Mouse (Mus musculus): ENCODE data around the gene Znrf4. TPM values are rescaled to one million over a fixed set of nuclear protein-coding genes. Genes with fewer than 3 reads are reported as not detected.

Znrf4 gene
- polyA plus RNA-seq, 1 experiment: not detected

DNA sequence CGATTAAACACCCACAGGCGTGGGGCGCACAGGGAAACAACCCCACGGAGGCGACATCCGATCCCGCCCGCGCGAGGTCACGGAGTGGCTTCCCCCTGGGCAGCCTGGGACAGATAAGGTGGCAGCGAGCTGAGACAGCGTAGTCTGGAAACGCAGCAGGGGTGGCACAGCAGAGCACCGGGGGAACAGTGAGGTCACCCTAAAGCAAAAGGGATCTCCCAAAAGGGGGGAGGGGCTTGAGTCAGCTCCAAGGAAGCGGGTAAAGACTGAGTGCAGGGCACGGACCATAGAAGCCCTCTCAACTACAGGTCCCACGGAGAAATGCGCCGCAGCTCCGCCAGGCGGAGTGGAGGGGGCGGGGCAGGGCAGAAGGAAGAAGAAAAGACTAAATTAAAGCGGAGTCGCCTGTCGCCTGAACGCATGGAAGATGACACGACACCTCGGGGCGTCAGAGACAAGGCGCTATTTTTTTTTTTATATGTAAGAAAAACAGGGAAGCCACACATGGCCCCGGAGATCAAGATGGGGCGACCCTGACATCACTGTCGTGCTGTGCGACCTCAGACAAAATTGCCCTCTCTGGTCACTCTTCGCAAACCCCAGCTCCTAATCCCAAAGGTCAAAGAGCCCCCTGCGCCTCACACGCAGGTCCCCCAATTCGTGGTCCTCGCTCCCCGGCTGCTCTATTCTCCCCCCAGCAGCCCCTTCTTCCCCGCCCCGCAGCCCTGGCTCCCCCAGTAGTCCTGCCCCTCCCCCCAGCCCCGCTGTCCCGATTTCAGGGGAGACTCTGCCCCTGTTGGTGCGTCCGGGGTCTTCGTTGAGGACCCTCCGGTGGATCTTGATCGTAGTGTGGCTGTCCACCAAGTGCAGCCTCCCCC is 39.3 kb downstream of the Znrf4 start:
- peak overlapping the region; percentile 66 for H3K4me3 ChIP-seq (ENCODE audit: low read depth, low read length)
- H3K27ac ChIP-seq (ENCODE audit: insufficient read depth, low read depth, low read length): no peak overlapping the region
- H3K4me1 ChIP-seq (ENCODE audit: control insufficient read depth, insufficient read depth, insufficient read length, low read length): peaks cover 26% of the 10 kb centered on the region
- H3K36me3 ChIP-seq (ENCODE audit: control insufficient read depth, insufficient read depth, low read length): no peaks in the 10 kb centered on the region
- TF ChIP-seq CTCF (IDR thresholded peaks at IDR 0.05; ENCODE audit: extremely low read depth, insufficient read length, insufficient replicate concordance, low read depth, low read length) (peak; percentile 23; the same call in 1 of the 2 replicates), POLR2A (IDR thresholded peaks at IDR 0.05; ENCODE audit: low read depth, low read length) (no peak)
- peaks cover 57% of the 10 kb centered on the region for H3K27me3 ChIP-seq (ENCODE audit: control insufficient read depth, insufficient read depth, low read length)
- WGBS: 2% methylated on average over 50 of the region's 50 CpGs

GRCm38 (mm10) chr17:56472121-56472520 is 40.1 kb downstream of the Znrf4 start:
- 18% methylated on average over 16 of the region's 16 CpGs for WGBS
- peaks cover 26% of the 10 kb centered on the region for H3K4me1 ChIP-seq (ENCODE audit: control insufficient read depth, insufficient read depth, insufficient read length, low read length)
- H3K4me3 ChIP-seq (ENCODE audit: low read depth, low read length): peak overlapping the region; percentile 66
- TF ChIP-seq POLR2A (IDR thresholded peaks at IDR 0.05; ENCODE audit: low read depth, low read length) (no peak), CTCF (IDR thresholded peaks at IDR 0.05; ENCODE audit: extremely low read depth, insufficient read length, insufficient replicate concordance, low read depth, low read length) (no peak)
- peaks cover 53% of the 10 kb centered on the region for H3K27me3 ChIP-seq (ENCODE audit: control insufficient read depth, insufficient read depth, low read length)
- H3K27ac ChIP-seq (ENCODE audit: insufficient read depth, low read depth, low read length): no peak overlapping the region
- H3K36me3 ChIP-seq (ENCODE audit: control insufficient read depth, insufficient read depth, low read length): no peaks in the 10 kb centered on the region

DNA sequence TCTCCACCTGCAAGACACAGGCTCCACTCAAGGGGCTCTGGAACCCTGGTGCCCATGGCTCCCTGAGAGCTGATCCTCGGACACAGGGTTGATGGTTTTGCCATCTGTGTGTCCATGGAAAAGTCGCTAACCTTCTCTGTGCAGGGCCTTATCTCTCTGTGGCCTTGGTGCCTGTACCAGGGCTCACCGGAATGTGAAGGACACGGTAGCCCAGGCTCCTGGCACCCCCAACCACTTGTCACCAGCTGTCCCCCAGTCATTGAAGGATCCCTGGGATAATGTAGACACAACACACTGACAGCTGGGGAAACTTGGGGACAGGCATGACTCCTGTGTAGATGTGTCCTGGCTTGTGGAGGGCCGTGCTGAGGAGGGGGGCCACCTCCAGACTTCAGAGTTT is 41.1 kb downstream of the Znrf4 start:
- Histone ChIP-seq H3K27me3 (ENCODE audit: control insufficient read depth, insufficient read depth, low read length) (peaks cover 46% of the 10 kb centered on the region), H3K36me3 (ENCODE audit: control insufficient read depth, insufficient read depth, low read length) (no peaks in the 10 kb centered on the region), H3K27ac (ENCODE audit: insufficient read depth, low read depth, low read length) (no peak overlapping the region), H3K4me1 (ENCODE audit: control insufficient read depth, insufficient read depth, insufficient read length, low read length) (peaks cover 26% of the 10 kb centered on the region), H3K4me3 (ENCODE audit: low read depth, low read length) (no peak overlapping the region)
- WGBS: 71% methylated on average over 5 of the region's 5 CpGs
- TF ChIP-seq POLR2A (IDR thresholded peaks at IDR 0.05; ENCODE audit: low read depth, low read length): no peak
- no peak for TF ChIP-seq CTCF (IDR thresholded peaks at IDR 0.05; ENCODE audit: extremely low read depth, insufficient read length, insufficient replicate concordance, low read depth, low read length)

- TF ChIP-seq POLR2A (IDR thresholded peaks at IDR 0.05; ENCODE audit: low read depth, low read length): no peak
- TF ChIP-seq CTCF (IDR thresholded peaks at IDR 0.05; ENCODE audit: extremely low read depth, insufficient read length, insufficient replicate concordance, low read depth, low read length): no peak
- WGBS: 24% methylated on average over 10 of the region's 10 CpGs
- Histone ChIP-seq H3K27ac (ENCODE audit: insufficient read depth, low read depth, low read length) (no peak overlapping the region), H3K36me3 (ENCODE audit: control insufficient read depth, insufficient read depth, low read length) (no peaks in the 10 kb centered on the region), H3K27me3 (ENCODE audit: control insufficient read depth, insufficient read depth, low read length) (peaks cover 40% of the 10 kb centered on the region), H3K4me1 (ENCODE audit: control insufficient read depth, insufficient read depth, insufficient read length, low read length) (peaks cover 22% of the 10 kb centered on the region), H3K4me3 (ENCODE audit: low read depth, low read length) (no peak overlapping the region)
These were observed 41.7 kb downstream of the Znrf4 start for GRCm38 (mm10) chr17:56470571-56470970.

- WGBS: 21% methylated on average over 26 of the region's 26 CpGs
- Histone ChIP-seq H3K27ac (ENCODE audit: insufficient read depth, low read depth, low read length) (no peak overlapping the region), H3K4me3 (ENCODE audit: low read depth, low read length) (peak overlapping the region; percentile 16; the same call in 1 of the 2 replicates), H3K27me3 (ENCODE audit: control insufficient read depth, insufficient read depth, low read length) (peaks cover 35% of the 10 kb centered on the region), H3K4me1 (ENCODE audit: control insufficient read depth, insufficient read depth, insufficient read length, low read length) (peaks cover 18% of the 10 kb centered on the region), H3K36me3 (ENCODE audit: control insufficient read depth, insufficient read depth, low read length) (no peaks in the 10 kb centered on the region)
- no peak for TF ChIP-seq CTCF (IDR thresholded peaks at IDR 0.05; ENCODE audit: extremely low read depth, insufficient read length, insufficient replicate concordance, low read depth, low read length)
These were observed 42.2 kb downstream of the Znrf4 start for GRCm38 (mm10) chr17:56470001-56470436.

DNA sequence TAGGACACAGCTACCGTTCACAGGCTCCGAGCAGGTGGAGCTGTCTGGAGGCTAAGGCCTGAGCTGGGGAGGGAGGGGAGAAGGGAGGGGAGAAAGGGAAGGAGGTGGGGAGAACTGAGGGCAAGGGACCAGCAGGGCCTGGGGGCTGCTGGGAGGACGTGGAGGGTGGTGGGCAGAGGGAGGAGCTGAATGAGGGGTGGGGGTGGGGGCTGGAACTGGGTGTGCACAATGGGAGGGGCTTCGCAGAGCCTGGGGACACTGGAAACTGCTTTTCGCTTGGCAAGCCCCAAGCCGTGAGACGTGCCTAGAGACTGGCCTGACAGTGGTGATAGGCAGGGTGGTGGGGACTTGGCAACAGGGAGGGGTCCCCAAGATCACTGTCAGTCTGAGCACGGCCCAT is 43.0 kb downstream of the Znrf4 start:
- H3K27me3 ChIP-seq (ENCODE audit: control insufficient read depth, insufficient read depth, low read length): peaks cover 27% of the 10 kb centered on the region
- no peak overlapping the region for H3K27ac ChIP-seq (ENCODE audit: insufficient read depth, low read depth, low read length)
- no peak for TF ChIP-seq POLR2A (IDR thresholded peaks at IDR 0.05; ENCODE audit: low read depth, low read length)
- 0 out of 2 replicates have a peak overlapping the region, but pooled peaks have one; percentile 2 for H3K4me3 ChIP-seq (ENCODE audit: low read depth, low read length)
- H3K4me1 ChIP-seq (ENCODE audit: control insufficient read depth, insufficient read depth, insufficient read length, low read length): peaks cover 21% of the 10 kb centered on the region
- no peaks in the 10 kb centered on the region for H3K36me3 ChIP-seq (ENCODE audit: control insufficient read depth, insufficient read depth, low read length)
- 58% methylated on average over 8 of the region's 8 CpGs for WGBS

DNA sequence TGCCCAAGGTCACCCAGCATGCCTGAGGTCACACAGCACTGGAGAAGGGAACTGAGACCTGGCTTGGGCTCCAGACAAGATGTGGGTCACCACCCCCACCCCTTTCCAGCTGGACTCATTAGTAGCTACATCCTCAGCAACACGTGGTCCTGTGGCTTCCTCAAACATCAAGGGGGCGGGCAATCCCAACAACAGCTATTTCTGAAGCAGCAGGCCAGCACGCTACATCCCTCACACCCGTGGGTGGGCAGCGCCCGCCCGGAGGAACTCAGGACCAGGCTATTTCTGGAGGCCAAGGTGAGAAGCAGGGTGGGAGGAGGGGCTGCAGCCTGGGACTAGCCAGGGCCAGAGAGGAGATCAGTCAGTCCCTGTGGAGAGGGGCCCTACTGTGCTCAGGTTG is 43.4 kb downstream of the Znrf4 start:
- H3K4me1 ChIP-seq (ENCODE audit: control insufficient read depth, insufficient read depth, insufficient read length, low read length): peaks cover 17% of the 10 kb centered on the region
- H3K36me3 ChIP-seq (ENCODE audit: control insufficient read depth, insufficient read depth, low read length): no peaks in the 10 kb centered on the region
- 63% methylated on average over 7 of the region's 7 CpGs for WGBS
- no peak overlapping the region for H3K27ac ChIP-seq (ENCODE audit: insufficient read depth, low read depth, low read length)
- peaks cover 23% of the 10 kb centered on the region for H3K27me3 ChIP-seq (ENCODE audit: control insufficient read depth, insufficient read depth, low read length)
- TF ChIP-seq CTCF (IDR thresholded peaks at IDR 0.05; ENCODE audit: extremely low read depth, insufficient read length, insufficient replicate concordance, low read depth, low read length) (no peak), POLR2A (IDR thresholded peaks at IDR 0.05; ENCODE audit: low read depth, low read length) (no peak)
- 0 out of 2 replicates have a peak overlapping the region, but pooled peaks have one; percentile 2 for H3K4me3 ChIP-seq (ENCODE audit: low read depth, low read length)
